Mouse (Mus musculus) yolk sac, embryonic 10.5 days (tissue): Measurements from ENCODE around the gene Acsm5.
"Not testable (repeated sequence)": the region's sequence is repeated elsewhere in the genome, so short reads cannot be mapped to it uniquely, and the experiment has no call there.

Experiments used
- DNase-seq: peaks from one replicate; pipeline ENCODE4 v3.0.0-alpha.2; 2017; ENCODE audit warnings: low spot score

Gene Acsm5

DNA sequence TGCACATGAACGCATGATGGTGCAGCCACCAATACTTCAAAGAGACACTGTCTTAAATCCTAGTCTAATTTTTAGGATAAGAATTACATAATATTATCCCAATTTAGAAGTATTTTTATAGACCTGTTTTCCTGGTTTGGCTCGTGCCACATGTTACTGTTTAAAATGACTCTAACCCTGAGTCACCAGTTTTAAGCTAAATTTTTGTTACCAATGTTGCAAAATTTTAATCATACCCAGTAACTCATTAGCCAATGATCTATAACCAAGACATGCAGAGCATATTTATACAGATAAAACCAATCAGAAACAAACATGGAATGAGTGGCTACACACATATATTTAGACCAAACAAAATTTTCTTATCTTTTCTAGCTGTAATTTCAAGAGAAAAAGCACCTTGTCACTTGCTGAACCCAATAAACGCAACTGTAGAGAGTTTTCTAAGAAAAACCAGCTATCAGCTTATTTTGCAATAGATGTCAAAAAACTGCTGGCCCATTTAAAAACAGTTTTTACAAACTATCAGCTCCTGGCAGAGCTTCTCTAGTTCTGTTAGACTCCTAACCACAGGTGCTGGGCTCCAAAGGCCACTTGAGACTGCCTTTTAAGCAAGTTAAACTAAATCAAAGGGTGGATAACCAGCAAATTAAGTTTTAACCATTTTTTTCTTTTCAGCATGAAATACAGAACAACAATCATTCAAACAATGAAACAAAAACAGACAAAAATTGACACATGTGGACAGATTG lies 31.4 kb downstream of the Acsm5 start:
- no peak for DNase-seq

DNA sequence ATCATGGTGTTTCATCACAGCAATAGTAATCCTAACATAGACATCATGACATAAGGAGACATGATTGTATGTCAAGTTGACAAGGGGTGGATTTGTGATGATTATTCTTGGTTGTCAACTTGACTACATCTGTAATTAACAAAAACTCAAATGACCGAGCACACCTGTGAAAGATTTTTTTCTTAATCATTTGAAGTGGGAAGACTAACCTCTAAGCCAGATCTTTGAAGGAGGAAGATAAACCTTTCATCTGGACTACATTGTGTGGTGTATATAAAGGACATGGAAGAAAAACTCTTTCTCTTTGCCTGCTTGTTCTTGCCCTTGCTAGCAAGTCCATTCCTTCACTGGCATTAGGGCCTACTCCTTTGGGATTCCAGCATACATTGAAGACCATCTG lies 34.8 kb downstream of the Acsm5 start, which contains the start of gene Acsm2:
TSS of gene Acsm2 (plus strand) at position 301 of the 400 bp plus-strand sequence.
- no peak for DNase-seq

GRCm38 (mm10) chr7:119559789-119560451 lies 40.7 kb downstream of the Acsm5 start:
- no peak for DNase-seq

DNA sequence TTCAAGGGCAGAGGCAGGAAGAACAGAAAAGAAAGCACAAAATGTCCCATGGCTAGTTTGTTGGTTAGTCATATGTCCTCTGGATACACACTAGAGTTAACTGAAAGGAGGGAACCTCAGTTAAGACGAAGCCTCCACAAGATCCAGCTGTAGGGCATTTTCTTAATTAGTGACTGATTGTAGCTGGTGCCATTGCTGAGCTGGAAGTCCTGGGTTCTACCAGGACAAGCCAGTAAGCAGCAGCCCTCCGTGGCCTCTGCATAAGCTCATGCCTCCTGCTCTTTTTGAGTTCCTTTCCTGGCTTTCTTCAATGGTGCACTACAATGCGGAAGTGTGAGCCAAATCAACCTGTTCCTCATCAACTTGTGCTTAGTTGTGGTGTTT lies 41.2 kb downstream of the Acsm5 start:
- DNase-seq, result no peak

GRCm38 (mm10) chr7:119561441-119561840 lies 42.2 kb downstream of the Acsm5 start:
- DNase-seq, result no peak

DNA sequence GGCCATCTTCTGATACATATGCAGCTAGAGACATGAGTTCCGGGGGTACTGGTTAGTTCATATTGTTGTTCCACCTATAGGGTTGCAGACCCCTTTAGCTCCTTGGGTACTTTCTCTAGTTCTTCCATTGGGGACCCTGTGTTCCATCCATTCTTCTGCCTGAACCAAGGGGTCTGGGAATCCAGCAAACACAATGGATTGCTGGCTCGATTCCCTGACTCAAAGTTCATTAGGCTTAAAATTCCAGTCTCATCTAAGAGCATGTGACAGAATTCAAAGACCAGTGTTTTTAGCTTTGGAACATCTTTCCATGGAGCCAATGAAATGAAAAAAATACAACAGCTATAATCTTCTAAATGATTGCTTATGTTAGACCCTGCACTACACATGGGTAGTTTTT lies 43.2 kb downstream of the Acsm5 start:
- DNase-seq, result not testable (repeated sequence)

GRCm38 (mm10) chr7:119594530-119595107 lies 75.4 kb downstream of the Acsm5 start:
- DNase-seq, result no peak
